Mouse (Mus musculus): ENCODE results near the gene Nup210l.

GRCm38 (mm10) chr3:90134993-90135392 is 31.1 kb downstream of the Nup210l start:
- TF ChIP-seq GATA1 (IDR thresholded peaks at IDR 0.05; ENCODE audit: borderline replicate concordance, low read length) = no peak
- TF ChIP-seq FLI1 (IDR thresholded peaks at IDR 0.05; ENCODE audit: low read length) = no peak
